Mouse (Mus musculus): ENCODE data around the gene Asns.
A peak's percentile ranks its signal among the peaks of the same experiment; 100 is the strongest.

Gene Asns

DNA sequence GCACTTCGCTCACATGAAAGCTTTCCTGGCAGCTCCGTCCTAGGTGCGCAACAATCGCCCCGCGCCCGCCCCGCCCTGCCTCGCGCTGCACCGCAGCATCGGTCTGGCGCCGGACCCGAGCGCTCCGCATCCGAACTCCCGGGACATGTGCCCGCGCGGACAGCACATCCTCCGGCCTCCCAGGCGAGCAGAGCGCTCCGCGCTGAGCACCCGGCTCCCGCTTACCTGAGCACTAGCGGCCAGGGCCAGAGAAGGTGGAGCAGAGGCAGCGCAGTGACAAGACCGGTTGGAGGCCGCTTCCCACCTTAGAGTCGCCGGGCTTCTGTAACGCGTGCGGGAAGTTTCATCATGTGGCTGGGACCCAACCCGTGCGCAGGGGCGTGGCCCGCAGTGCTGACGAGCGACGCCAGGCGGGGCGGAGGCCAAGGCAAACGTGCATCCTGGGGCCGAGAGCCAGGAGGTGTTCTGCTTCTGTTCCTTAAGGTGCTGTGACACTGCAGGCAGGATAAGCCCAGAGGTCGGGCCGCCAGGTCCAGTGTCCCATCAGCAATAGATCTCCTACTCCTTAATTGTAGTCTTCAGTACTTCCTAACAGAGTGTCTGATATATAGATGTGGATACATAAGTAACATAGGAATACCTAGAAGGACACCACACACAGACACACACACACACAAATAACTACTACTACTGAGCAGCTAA, at the start of gene Asns:
Gene Asns (minus strand): TSS at position 371 of the 702 bp plus-strand sequence.
- peak; percentile 75 for DNase-seq

DNA sequence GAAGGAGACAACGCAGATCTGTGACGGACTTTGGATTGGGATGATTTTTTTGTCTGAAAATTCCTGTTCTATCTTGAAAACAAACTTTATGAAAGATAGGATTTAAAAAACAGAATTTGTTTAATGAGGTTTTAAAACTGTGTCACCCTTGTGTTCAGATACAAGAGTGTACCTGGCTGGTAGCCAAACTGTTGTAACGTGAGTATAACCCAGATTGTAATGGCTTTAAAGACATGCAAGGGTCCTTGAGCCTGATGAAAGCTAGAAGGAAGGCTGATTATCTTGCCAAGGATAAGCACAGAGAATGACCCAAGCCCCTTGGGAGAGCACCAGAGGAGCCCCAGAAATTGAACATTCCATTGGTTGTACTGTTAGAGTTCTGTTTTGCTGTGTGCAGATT, 48.7 kb upstream of the Asns start:
- DNase-seq = no peak

GRCm38 (mm10) chr6:7737842-7738241, 44.8 kb upstream of the Asns start:
- DNase-seq = no peak

DNA sequence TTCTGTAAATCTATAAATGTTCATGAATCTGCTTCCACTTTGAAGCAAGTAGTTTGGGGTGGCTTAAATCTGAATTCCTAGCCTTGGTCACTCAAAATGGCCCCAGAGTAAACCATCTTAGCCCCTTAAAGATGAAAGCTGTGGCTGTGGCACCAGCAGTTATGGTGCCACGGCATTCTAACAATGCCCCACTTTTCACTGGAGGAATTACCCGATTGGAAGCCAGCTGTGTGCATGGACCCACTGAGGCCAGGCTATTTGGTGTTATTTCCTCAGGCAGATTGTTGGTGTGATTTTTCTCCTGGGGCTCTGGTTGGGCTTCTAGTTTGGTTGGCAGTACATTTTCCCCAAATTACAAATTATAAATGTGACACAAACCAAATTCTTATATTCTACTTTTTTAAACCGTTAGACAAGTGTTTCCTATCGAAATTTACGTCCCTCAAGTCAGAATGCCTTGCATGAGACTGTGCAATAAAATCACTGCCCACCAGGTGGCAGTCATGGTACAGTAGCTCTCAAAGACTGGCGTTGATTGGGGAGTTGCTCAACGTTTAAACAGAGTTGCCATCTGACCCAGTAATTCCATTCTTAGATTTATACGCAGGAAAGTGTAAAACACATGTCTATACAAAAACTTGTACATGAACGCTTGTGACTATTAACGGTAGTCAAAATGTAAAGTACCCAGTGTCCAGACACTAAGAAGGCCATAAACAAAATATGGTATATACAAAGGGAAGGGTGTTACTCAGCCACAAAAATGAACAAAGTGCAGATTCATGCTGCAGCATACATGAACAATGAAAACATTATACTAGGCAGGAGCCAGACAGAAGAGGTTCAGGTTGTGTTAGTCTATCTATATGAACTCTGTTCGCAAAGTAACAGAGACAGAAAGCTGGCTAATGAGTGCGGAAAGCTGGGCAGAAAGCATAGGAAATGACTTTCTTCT, 40.0 kb upstream of the Asns start:
- peak; percentile 83 for DNase-seq

- no peak for DNase-seq
Observed at GRCm38 (mm10) chr6:7732097-7732496, 39.0 kb upstream of the Asns start.

- no peak for DNase-seq
Observed at GRCm38 (mm10) chr6:7729128-7729527, 36.1 kb upstream of the Asns start.

- DNase-seq = no peak
Observed at GRCm38 (mm10) chr6:7728241-7728640, 35.2 kb upstream of the Asns start.

- DNase-seq = no peak
Observed at GRCm38 (mm10) chr6:7716236-7716635, 23.2 kb upstream of the Asns start.

GRCm38 (mm10) chr6:7714230-7714629, 21.2 kb upstream of the Asns start:
- DNase-seq = no peak

DNA sequence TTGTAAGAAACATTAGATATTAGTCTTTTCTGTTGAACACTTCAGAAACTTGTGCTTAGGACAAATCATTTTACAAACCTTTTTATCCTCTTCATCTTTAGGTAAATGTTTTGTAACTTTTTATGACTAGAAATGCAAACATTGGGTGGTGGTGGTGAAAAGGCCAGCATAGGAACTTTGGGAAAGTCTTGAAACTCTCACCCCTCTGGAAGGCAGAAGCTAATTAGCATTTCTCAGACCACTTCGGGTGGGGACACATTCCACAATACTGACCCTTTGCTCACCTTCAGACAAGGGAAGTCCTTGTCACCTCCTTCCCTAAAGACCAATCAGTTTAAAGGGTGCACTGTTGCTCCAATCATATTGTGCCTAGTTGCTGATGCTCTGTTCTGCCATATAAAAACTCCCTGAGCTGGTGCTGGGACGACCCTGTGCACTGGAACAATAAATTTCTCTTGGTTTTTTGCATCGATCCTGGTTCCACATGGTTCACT, 18.8 kb upstream of the Asns start:
- no peak for DNase-seq

- no peak for DNase-seq
Observed at GRCm38 (mm10) chr6:7708246-7708645, 15.2 kb upstream of the Asns start.

GRCm38 (mm10) chr6:7706796-7707195, 13.7 kb upstream of the Asns start:
- DNase-seq = no peak

DNA sequence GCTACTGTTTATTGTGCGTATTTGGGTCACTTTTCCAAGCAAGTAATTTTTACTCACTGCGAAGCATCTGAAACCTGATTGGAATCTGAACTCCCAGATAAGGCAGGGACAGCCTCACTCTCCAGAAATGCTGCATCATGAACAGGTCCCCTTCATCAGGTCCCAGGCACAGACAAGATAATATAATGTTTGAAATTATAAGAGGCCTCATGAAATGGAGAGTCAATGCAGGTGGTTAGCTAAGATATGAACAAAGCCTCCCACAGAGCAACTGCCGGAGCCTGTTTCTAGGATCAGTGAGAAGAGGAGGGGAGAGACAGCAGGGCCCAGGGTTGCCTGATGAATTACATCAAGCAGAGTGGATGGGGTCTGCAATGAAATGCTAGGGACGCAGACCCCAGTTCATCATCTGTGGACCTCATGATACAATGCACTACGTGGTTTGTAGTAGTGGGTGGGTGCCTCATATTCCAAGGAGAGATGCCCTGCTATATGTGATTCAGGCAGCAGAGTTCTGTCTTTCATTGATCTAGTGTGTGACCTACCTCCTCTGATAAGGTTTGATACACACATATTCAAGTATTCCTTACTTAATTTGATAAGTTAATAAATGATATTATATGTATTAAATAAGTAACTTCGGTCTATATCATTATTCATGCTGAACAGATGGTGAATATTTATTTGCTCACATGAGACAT, 5.1 kb upstream of the Asns start:
- DNase-seq = no peak

GRCm38 (mm10) chr6:7697077-7697643, 4.1 kb upstream of the Asns start:
- no peak for DNase-seq

DNA sequence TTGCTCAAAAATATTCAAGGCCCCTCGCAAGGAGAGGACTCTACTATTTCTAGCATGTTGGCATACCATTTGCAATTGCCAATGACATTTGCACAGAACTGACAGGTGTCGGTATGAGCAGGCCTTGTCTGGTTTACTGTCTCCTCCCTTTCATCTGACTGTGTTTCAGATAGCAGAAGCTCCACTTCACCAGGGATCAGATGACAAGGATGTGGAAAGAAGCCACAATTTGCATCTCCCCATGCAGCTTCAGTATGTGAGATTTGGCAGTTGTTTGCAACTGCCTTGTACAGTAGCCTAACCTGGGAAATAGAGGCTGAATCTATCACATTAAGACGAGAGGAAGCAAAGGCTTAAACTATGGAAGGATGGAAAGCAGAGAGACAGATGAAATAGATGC, 3.6 kb upstream of the Asns start:
- DNase-seq = no peak

- no peak for DNase-seq
Observed at GRCm38 (mm10) chr6:7695901-7696300, 2.8 kb upstream of the Asns start.

- DNase-seq = no peak
Observed at GRCm38 (mm10) chr6:7693666-7694065, 612 bp upstream of the Asns start.

DNA sequence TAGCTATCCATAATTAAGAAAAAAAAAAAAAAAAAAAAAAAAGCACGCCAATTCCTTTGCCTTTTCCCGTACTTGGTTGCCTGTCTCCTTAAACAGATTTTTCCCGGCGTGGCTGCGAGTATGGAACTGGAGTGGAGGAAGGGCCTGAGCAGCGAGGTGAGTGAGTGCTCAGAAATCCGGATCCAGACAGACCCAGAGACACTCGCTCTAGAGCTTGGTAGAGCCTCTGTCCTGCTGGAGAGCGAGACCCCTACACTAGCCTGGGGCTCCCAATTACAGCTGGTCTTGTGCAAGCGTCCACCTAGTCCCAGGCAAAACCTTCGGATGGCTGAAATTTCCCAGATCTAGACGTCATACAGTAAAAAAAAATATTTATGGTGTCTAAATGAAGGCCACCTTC, 603 bp downstream of the Asns start:
- peak; percentile 2 for DNase-seq

DNA sequence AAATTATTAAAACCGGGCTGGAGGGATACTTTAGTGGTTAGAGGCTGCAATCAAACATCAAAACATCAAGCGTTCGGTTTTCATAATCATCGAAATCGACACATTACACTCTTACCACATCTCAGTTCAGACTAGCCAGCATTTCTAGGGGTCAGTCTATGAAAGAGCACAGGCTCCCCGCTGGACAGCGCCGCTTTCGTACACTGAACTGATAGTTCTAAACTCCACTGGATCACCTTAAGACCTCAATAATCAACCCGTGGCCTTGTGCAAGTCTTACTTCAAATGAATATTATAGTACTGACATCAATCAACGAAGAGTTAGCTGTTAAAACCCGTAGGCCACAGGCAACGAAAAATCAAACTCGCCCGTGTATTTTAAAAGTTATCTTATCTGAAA, 1.0 kb downstream of the Asns start:
- DNase-seq = no peak

GRCm38 (mm10) chr6:7690456-7690855, 2.6 kb downstream of the Asns start:
- DNase-seq = no peak

- DNase-seq = no peak
Observed at GRCm38 (mm10) chr6:7689180-7689579, 3.9 kb downstream of the Asns start.

- DNase-seq = no peak
Observed at GRCm38 (mm10) chr6:7686047-7686446, 7.0 kb downstream of the Asns start.

Measured in kidney, adult 18-20 months (tissue).